Mouse (Mus musculus) gastrocnemius, postnatal 14 days (tissue): ENCODE data around the gene Ankrd11. TPM values are rescaled to one million over a fixed set of nuclear protein-coding genes. Genes with fewer than 3 reads are reported as not detected.
A peak's percentile ranks its signal among the peaks of the same experiment; 100 is the strongest.

Experiments used
- DNase-seq: peaks from one replicate; pipeline ENCODE4 v3.0.0; 2021; ENCODE audit warnings: mixed read lengths
- intact Hi-C: fragments of 180-260 bp; cut with DNase I; formaldehyde crosslinking; loops from one replicate; pipeline ENCODE4 v1.15.1; 2025; ENCODE audit warnings: low total_unique reads
- total RNA-seq, 2 experiments: library from RNA; stranded (reverse); gene quantifications; 2 replicates each; pipeline ENCODE4 v1.2.3; 2021

Ankrd11 gene
- total RNA-seq, 2 experiments from 2014 or later = 40.2 to 43.2 TPM

DNA sequence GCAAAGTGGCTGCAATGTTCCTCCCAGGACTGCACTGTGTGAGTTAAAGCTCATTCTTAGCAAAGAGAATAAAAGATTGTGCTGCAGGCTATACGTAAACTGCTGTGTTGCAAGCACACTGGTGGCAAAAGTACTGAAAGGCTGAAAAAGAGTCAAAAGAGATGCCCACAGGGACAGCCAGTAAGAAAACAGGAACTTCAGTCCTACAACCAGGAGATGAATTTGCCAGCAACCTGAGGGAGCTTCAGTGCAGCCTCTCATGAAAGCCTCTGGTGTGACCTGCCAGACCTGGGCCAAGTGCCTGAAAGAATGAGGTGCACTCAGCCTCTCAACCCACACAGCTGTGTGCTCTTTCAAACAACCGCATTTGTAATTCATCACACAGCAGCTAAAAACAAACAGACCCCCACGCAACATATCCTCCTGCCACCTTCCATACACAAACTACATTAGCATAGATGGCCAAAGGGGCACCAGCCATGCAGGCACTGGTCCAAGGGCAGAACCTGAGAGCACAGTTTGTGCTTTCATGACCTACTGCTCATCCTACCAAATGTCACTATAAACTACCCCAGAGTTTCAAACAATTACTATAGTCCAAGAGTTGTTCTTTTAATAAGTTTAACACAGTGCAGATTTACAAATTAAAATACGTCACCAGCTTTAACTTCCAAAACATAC, 23.5 kb downstream of the Ankrd11 start:
- intact Hi-C loops = no loop called here
- DNase-seq = no peak

DNA sequence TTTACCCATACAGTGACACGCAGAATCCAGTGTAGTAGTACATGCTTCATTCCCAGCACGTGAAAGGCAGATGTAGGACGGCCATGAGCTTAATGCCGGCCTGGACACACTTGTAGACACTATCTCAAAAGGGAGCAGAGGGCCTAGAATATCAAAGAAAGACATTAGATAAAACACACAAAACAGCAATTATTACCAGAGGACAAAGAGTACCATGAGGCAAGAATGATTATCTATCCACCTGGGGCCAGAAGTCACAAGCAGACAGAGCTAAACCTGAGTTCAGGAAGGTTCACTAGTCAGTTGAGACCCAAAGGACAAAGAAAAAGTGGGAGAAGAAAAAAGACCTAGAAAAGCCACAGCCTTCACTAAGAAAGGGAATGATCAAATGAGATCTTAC, 24.9 kb downstream of the Ankrd11 start:
- no peak for DNase-seq
- intact Hi-C loops = no loop called here

DNA sequence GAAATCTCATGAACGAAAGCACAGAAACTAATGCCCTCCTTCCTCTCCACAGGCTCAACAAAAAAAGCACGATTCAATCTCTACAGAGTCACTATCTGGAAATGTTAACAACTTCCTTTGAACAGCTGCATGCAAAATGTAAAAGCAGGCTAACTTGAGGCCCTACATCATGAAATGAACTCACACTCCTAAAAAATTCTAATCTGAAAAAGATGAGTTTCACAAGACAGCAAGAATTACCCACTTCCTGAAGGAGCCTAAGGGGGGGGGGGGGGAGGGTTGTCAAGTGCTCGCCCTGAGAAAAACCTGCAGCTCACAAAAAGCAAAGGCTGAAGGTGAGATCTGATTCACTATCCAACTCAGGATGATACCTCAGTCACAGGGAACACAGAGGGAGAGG, 27.0 kb downstream of the Ankrd11 start:
- DNase-seq = no peak
- intact Hi-C loops = no loop called here

DNA sequence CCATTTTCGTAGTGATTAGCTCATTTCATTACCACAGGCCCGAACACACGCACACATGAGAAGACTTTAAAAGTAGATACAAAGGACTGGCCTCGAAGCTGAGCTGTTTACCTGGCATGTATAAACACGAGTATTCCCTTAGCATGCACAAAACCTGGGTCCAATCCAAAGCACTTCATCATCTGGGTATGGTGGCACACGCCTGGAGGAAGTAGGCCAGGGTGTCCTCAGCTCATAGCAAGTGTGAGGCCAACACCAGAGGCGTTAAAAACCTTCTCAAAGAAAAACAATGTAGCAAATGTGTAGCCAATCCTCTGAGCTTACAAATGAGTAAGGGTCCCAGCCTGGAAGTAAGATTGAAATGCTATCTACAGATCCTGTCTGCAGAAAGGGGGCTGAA, 27.6 kb downstream of the Ankrd11 start:
- intact Hi-C loops = no loop called here
- DNase-seq = peak; percentile 21

DNA sequence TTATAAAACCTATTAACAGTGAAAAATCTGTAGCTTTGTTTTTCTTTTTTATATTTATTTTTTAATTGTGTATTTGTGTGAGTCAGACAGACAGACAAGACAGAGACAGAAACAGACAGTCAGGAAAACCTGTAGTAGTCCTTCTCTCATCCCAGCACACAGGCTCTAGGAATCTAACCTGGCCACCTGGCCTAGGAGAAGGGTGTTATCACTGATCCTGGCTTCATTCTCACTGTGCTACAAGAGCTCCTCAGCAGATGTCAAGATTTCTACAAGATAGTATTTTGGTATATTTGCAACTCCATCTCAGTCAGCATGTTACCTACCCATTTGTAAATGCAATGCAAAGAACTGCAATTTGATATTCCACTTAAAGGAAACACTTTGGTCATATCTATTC, 30.8 kb downstream of the Ankrd11 start:
- intact Hi-C loops = no loop called here
- DNase-seq = no peak

- intact Hi-C loops = no loop called here
- no peak for DNase-seq
Measured at GRCm38 (mm10) chr8:123005805-123006204, 36.3 kb downstream of the Ankrd11 start.

- no peak for DNase-seq
- intact Hi-C loops = no loop called here
Measured at GRCm38 (mm10) chr8:123005328-123005727, 36.7 kb downstream of the Ankrd11 start.

GRCm38 (mm10) chr8:123004033-123004922, 37.8 kb downstream of the Ankrd11 start:
- no peak for DNase-seq
- intact Hi-C loops = no loop called here

- intact Hi-C loops = no loop called here
- no peak for DNase-seq
Measured at GRCm38 (mm10) chr8:123000311-123000710, 41.8 kb downstream of the Ankrd11 start.

DNA sequence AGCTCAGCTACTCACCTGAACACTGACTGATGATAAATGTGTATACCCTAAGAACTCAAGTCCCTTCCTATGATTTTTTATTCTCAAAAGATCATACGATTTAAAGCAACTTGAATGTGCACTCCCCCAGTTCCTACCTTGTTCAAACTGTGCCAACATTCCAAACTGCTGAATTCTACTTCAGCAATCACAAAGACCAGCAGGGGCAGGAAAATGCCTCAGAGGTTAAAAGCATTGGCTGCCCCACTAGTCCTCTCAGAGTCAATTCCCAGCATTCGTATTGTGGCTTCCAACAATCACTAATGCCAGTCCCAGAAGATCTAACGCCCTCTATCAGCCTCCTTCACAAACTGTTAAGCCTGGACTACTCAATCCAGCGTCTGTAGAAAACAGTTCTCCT, 44.1 kb downstream of the Ankrd11 start:
- intact Hi-C loops = no loop called here
- no peak for DNase-seq

GRCm38 (mm10) chr8:122993740-122994139, 48.3 kb downstream of the Ankrd11 start:
- intact Hi-C loops = no loop called here
- no peak for DNase-seq

- intact Hi-C loops = no loop called here
- no peak for DNase-seq
Measured at GRCm38 (mm10) chr8:122993031-122993430, 49.0 kb downstream of the Ankrd11 start.

DNA sequence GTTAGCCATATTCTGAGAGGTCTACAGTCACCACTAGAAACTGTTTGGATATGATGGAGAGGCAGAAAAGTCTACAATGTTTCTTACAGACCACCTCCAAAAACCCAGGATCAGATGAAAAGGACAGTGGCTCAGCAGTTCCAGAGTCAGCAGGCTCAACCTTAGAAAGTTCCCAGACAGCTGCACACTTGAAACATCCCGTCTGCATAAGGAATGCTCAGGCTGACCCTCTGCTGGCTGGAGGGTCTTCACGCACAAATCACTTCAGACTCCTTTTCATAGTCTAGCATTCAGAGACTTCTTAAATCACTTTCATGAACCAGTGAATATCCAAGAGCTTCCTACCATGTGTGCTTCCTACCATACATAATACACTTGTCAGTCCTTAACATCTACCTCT, 49.8 kb downstream of the Ankrd11 start:
- no peak for DNase-seq
- intact Hi-C loops = no loop called here

GRCm38 (mm10) chr8:122991368-122991767, 50.7 kb downstream of the Ankrd11 start:
- intact Hi-C loops = no loop called here
- DNase-seq = no peak

- intact Hi-C loops = no loop called here
Measured at GRCm38 (mm10) chr8:122989976-122990375, 52.1 kb downstream of the Ankrd11 start.

DNA sequence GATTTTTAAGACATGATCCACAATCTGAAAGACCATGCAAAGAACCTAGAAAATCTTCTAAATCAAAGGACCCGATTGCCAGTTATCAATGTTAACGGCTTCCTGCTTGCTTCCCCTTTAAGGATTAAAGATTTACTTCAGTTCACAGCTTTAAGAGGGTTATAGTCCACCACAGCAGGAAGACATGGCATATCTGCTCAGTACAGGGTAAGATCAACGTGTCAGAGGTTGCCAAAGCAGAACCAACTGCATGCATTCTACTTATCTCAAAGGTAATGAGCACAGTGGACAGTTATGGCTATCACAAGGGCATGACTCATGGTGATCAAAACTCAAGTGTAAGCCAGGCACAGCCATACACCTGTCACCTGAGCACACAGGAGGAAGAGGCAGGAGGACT, 53.1 kb downstream of the Ankrd11 start:
- intact Hi-C loops = no loop called here
- DNase-seq = no peak

More at GRCm38 (mm10) chr8:122989976-122990375, 52.1 kb downstream of the Ankrd11 start:
- DNase-seq = no peak

- intact Hi-C loops = no loop called here
- DNase-seq = no peak
Measured at GRCm38 (mm10) chr8:122987255-122987654, 54.8 kb downstream of the Ankrd11 start.

- DNase-seq = no peak
- intact Hi-C loops = no loop called here
Measured at GRCm38 (mm10) chr8:122986501-122987184, 55.4 kb downstream of the Ankrd11 start.

- no peak for DNase-seq
- intact Hi-C loops = no loop called here
Measured at GRCm38 (mm10) chr8:122984175-122984574, 57.9 kb downstream of the Ankrd11 start.

DNA sequence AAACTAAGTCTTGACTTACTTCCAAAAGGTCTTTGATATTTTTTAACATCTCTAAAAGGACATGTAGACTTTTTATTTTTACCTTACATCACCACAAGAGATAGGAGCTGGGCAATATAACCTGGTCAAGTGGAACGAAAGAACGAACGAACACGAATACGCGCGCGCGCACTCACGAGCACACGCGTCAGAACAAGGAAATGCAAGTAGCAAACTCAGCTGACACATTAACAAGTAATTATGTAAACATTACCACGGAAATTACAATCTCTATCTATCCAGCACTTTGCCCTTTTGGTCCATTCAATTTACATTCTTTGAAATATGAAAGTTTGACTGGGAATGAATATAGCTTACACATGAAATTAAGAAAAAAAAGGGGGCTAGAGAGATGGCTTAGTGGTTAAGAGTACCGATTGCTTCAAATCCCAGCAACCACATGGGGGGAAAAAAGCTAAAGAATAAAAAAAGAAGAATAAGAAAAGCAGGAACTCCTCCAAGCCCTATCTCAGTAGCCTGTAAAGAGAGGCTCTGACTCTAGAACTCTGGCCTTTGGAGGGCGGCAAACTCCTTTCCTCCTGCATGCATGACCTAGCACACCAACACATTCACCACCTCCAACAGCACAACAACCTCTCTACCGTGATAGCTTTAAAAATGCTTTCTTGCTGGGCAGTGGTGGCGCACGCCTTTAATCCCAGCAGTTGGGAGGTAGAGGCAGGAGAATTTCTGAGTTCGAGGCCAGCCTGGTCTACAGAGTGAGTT, 58.7 kb downstream of the Ankrd11 start:
- intact Hi-C loops = no loop called here
- DNase-seq = no peak
